Mouse (Mus musculus) testis, adult 2 months (tissue): ENCODE results near the gene S100g.

Experiments
- CTCF ChIP-seq: fragments of 200-500 bp; IDR thresholded peaks from 2 replicates; pipeline ENCODE4 v1.5.1; 2012; ENCODE audit warnings: low read depth, mild to moderate bottlenecking, inconsistent platforms, low read length, moderate library complexity; ENCODE audit not compliant: control insufficient read depth, insufficient read depth, insufficient replicate concordance
- POLR2A ChIP-seq: fragments of 200-500 bp; IDR thresholded peaks from 2 replicates; pipeline ENCODE4 v1.6.1; 2012; ENCODE audit warnings: low read depth, mild to moderate bottlenecking, inconsistent platforms, low read length, moderate library complexity; ENCODE audit not compliant: control insufficient read depth

DNA sequence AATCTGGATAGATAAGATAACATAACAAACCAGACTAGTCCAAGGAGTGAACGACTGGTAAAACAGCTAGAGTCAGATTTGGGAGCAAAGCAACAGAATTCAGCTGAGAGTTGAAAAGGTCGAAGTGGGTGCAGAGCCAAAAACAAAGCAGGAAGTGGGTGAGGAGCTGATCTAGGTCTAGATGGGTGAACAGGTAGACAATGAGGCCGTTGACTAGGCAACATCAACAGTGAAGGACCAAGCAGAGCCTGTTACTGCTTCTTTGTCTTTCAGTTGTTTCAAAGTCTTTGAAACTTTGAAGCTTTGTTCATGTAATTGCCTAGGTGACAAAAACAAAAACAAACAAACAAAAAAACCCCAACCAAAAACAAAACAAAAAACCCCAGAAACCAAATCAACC, 11.8 kb upstream of the S100g start:
- TF ChIP-seq CTCF (no peak), POLR2A (no peak)
